Mouse (Mus musculus): ENCODE results near the gene Fam107b. TPM values are rescaled to one million over a fixed set of nuclear protein-coding genes. Genes with fewer than 3 reads are reported as not detected.
A peak's percentile ranks its signal among the peaks of the same experiment; 100 is the strongest.

Gene Fam107b
- polyA plus RNA-seq, 1 experiment from 2014 or later = 21.8 TPM

- H3K27ac ChIP-seq (ENCODE audit: low read depth, low read length) = no peak overlapping the region
- H3K4me3 ChIP-seq (ENCODE audit: low read depth, low read length) = no peak overlapping the region
- no peak overlapping the region for H3K9ac ChIP-seq (ENCODE audit: low read depth, low read length)
- H3K4me2 ChIP-seq (replicated peaks; ENCODE audit: low read depth) = no peak overlapping the region
- no peak for ATAC-seq
- WGBS = 91% methylated on average over 2 of the region's 2 CpGs
- no peak for TF ChIP-seq CTCF (IDR thresholded peaks at IDR 0.05; ENCODE audit: low read depth)
- no peaks in the 10 kb centered on the region for H3K27me3 ChIP-seq (replicated peaks; ENCODE audit: control insufficient read depth, insufficient read depth, low read length)
- H3K9me3 ChIP-seq (ENCODE audit: control insufficient read depth) = no peaks in the 10 kb centered on the region
- peaks cover 2% of the 10 kb centered on the region; the same call in 1 of the 2 replicates for H3K4me1 ChIP-seq (replicated peaks; ENCODE audit: control insufficient read depth, insufficient read depth, low read length)
- H3K36me3 ChIP-seq (ENCODE audit: control insufficient read depth, insufficient read depth) = no peaks in the 10 kb centered on the region
Observed at GRCm38 (mm10) chr2:3709882-3710281, 139.6 kb downstream of the Fam107b start.

GRCm38 (mm10) chr2:3710521-3710920, 140.2 kb downstream of the Fam107b start:
- no peak for ATAC-seq
- H3K9ac ChIP-seq (ENCODE audit: low read depth, low read length) = no peak overlapping the region
- H3K4me2 ChIP-seq (replicated peaks; ENCODE audit: low read depth) = no peak overlapping the region
- H3K36me3 ChIP-seq (ENCODE audit: control insufficient read depth, insufficient read depth) = no peaks in the 10 kb centered on the region
- H3K27me3 ChIP-seq (replicated peaks; ENCODE audit: control insufficient read depth, insufficient read depth, low read length) = no peaks in the 10 kb centered on the region
- 87% methylated on average over 3 of the region's 3 CpGs for WGBS
- H3K9me3 ChIP-seq (ENCODE audit: control insufficient read depth) = no peaks in the 10 kb centered on the region
- H3K4me1 ChIP-seq (replicated peaks; ENCODE audit: control insufficient read depth, insufficient read depth, low read length) = peaks cover 4% of the 10 kb centered on the region; the same call in 1 of the 2 replicates
- H3K27ac ChIP-seq (ENCODE audit: low read depth, low read length) = no peak overlapping the region
- TF ChIP-seq CTCF (IDR thresholded peaks at IDR 0.05; ENCODE audit: low read depth) = no peak
- no peak overlapping the region for H3K4me3 ChIP-seq (ENCODE audit: low read depth, low read length)

GRCm38 (mm10) chr2:3712369-3713042, 142.2 kb downstream of the Fam107b start:
- no peaks in the 10 kb centered on the region for H3K36me3 ChIP-seq (ENCODE audit: control insufficient read depth, insufficient read depth)
- H3K4me1 ChIP-seq (replicated peaks; ENCODE audit: control insufficient read depth, insufficient read depth, low read length) = peaks cover 9% of the 10 kb centered on the region; the same call in 1 of the 2 replicates
- no peak for TF ChIP-seq CTCF (IDR thresholded peaks at IDR 0.05; ENCODE audit: low read depth)
- no peak for ATAC-seq
- H3K9ac ChIP-seq (ENCODE audit: low read depth, low read length) = no peak overlapping the region
- 46% methylated on average over 3 of the region's 3 CpGs for WGBS
- H3K9me3 ChIP-seq (ENCODE audit: control insufficient read depth) = no peaks in the 10 kb centered on the region
- peak overlapping the region; percentile 66 for H3K27ac ChIP-seq (ENCODE audit: low read depth, low read length)
- H3K4me3 ChIP-seq (ENCODE audit: low read depth, low read length) = no peak overlapping the region; the same call in 1 of the 2 replicates
- H3K4me2 ChIP-seq (replicated peaks; ENCODE audit: low read depth) = peak overlapping the region; percentile 100
- H3K27me3 ChIP-seq (replicated peaks; ENCODE audit: control insufficient read depth, insufficient read depth, low read length) = no peaks in the 10 kb centered on the region

GRCm38 (mm10) chr2:3713212-3713681, 143.0 kb downstream of the Fam107b start:
- peaks cover 9% of the 10 kb centered on the region; the same call in 1 of the 2 replicates for H3K4me1 ChIP-seq (replicated peaks; ENCODE audit: control insufficient read depth, insufficient read depth, low read length)
- no peaks in the 10 kb centered on the region for H3K9me3 ChIP-seq (ENCODE audit: control insufficient read depth)
- H3K36me3 ChIP-seq (ENCODE audit: control insufficient read depth, insufficient read depth) = no peaks in the 10 kb centered on the region
- peak; percentile 98 for ATAC-seq
- no peaks in the 10 kb centered on the region for H3K27me3 ChIP-seq (replicated peaks; ENCODE audit: control insufficient read depth, insufficient read depth, low read length)
- TF ChIP-seq CTCF (IDR thresholded peaks at IDR 0.05; ENCODE audit: low read depth) = peak; percentile 35
- under 1% methylated on average over 41 of the region's 41 CpGs for WGBS
- H3K4me3 ChIP-seq (ENCODE audit: low read depth, low read length) = peak overlapping the region; percentile 73
- H3K9ac ChIP-seq (ENCODE audit: low read depth, low read length) = peak overlapping the region; percentile 78
- peak overlapping the region; percentile 70 for H3K27ac ChIP-seq (ENCODE audit: low read depth, low read length)
- H3K4me2 ChIP-seq (replicated peaks; ENCODE audit: low read depth) = peak overlapping the region; percentile 100

GRCm38 (mm10) chr2:3713682-3714361, 143.5 kb downstream of the Fam107b start:
- peaks cover 9% of the 10 kb centered on the region; the same call in 1 of the 2 replicates for H3K4me1 ChIP-seq (replicated peaks; ENCODE audit: control insufficient read depth, insufficient read depth, low read length)
- WGBS = 3% methylated on average over 38 of the region's 38 CpGs
- peak overlapping the region; percentile 73 for H3K4me3 ChIP-seq (ENCODE audit: low read depth, low read length)
- H3K36me3 ChIP-seq (ENCODE audit: control insufficient read depth, insufficient read depth) = no peaks in the 10 kb centered on the region
- peak overlapping the region; percentile 78 for H3K9ac ChIP-seq (ENCODE audit: low read depth, low read length)
- TF ChIP-seq CTCF (IDR thresholded peaks at IDR 0.05; ENCODE audit: low read depth) = no peak
- H3K27ac ChIP-seq (ENCODE audit: low read depth, low read length) = peak overlapping the region; percentile 70
- H3K27me3 ChIP-seq (replicated peaks; ENCODE audit: control insufficient read depth, insufficient read depth, low read length) = no peaks in the 10 kb centered on the region
- H3K4me2 ChIP-seq (replicated peaks; ENCODE audit: low read depth) = peak overlapping the region; percentile 100
- ATAC-seq = peak; percentile 52
- no peaks in the 10 kb centered on the region for H3K9me3 ChIP-seq (ENCODE audit: control insufficient read depth)

DNA sequence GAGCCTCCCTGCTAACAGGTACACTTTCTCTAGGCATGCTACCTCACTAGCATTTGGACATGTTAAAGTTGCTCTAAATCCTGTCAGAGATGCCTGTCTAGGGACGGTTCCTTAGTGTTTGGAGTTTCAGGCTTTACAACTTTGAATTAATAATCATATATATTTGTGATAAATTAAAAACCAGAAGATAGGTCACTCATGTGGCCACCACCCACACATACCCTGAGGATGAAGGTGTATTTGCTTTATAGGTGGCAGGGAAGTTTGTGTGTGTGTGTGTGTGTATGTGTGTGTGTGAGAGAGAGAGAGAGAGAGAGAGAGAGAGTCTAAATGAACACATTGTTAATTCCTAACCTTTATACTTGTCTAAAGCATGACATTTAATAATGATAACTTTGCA, 144.2 kb downstream of the Fam107b start:
- Histone ChIP-seq H3K4me1 (replicated peaks; ENCODE audit: control insufficient read depth, insufficient read depth, low read length) (peaks cover 9% of the 10 kb centered on the region; the same call in 1 of the 2 replicates), H3K27me3 (replicated peaks; ENCODE audit: control insufficient read depth, insufficient read depth, low read length) (no peaks in the 10 kb centered on the region), H3K27ac (ENCODE audit: low read depth, low read length) (no peak overlapping the region), H3K4me3 (ENCODE audit: low read depth, low read length) (peak overlapping the region; percentile 73), H3K36me3 (ENCODE audit: control insufficient read depth, insufficient read depth) (no peaks in the 10 kb centered on the region), H3K9ac (ENCODE audit: low read depth, low read length) (no peak overlapping the region), H3K4me2 (replicated peaks; ENCODE audit: low read depth) (peak overlapping the region; percentile 100), H3K9me3 (ENCODE audit: control insufficient read depth) (no peaks in the 10 kb centered on the region)
- 57% methylated on average over 1 of the region's 1 CpGs for WGBS
- no peak for TF ChIP-seq CTCF (IDR thresholded peaks at IDR 0.05; ENCODE audit: low read depth)
- no peak for ATAC-seq
